Mouse (Mus musculus): ENCODE measurements around the gene Arhgap24.
A peak's percentile ranks its signal among the peaks of the same experiment; 100 is the strongest.

Arhgap24 gene

GRCm38 (mm10) chr5:102749020-102749419 is 267.8 kb downstream of the Arhgap24 start:
- peak; percentile 44 to 58 for DNase-seq

- no peak for DNase-seq
Observed at GRCm38 (mm10) chr5:102750674-102751073, 269.5 kb downstream of the Arhgap24 start.

GRCm38 (mm10) chr5:102751661-102752307 is 270.6 kb downstream of the Arhgap24 start:
- peak; percentile 43 to 56 for DNase-seq

GRCm38 (mm10) chr5:102752308-102752663 is 271.1 kb downstream of the Arhgap24 start:
- DNase-seq, result no peak

- DNase-seq, result no peak
Observed at GRCm38 (mm10) chr5:102757040-102757439, 275.8 kb downstream of the Arhgap24 start.

- peak; percentile 69 to 83 for DNase-seq
Observed at GRCm38 (mm10) chr5:102765694-102766093, 284.5 kb downstream of the Arhgap24 start.

GRCm38 (mm10) chr5:102766311-102767057 is 285.3 kb downstream of the Arhgap24 start:
- DNase-seq, result peak; percentile 80 to 88

- peak; percentile 54 to 81 for DNase-seq
Observed at GRCm38 (mm10) chr5:102767058-102767444, 285.9 kb downstream of the Arhgap24 start.

- no peak for DNase-seq
Observed at GRCm38 (mm10) chr5:102767822-102768221, 286.6 kb downstream of the Arhgap24 start.

GRCm38 (mm10) chr5:102768385-102769080 is 287.3 kb downstream of the Arhgap24 start:
- DNase-seq, result peak; percentile 70 to 73

- DNase-seq, result peak in 1 of 2 experiments; percentile 30
Observed at GRCm38 (mm10) chr5:102770611-102771010, 289.4 kb downstream of the Arhgap24 start.

GRCm38 (mm10) chr5:102774500-102774899 is 293.3 kb downstream of the Arhgap24 start:
- DNase-seq, result peak; percentile 65 to 70

- peak; percentile 20 to 46 for DNase-seq
Observed at GRCm38 (mm10) chr5:102777255-102777654, 296.1 kb downstream of the Arhgap24 start.

GRCm38 (mm10) chr5:102777852-102778251 is 296.7 kb downstream of the Arhgap24 start:
- no peak for DNase-seq

GRCm38 (mm10) chr5:102778253-102778652 is 297.1 kb downstream of the Arhgap24 start:
- DNase-seq, result peak; percentile 48 to 50

- DNase-seq, result peak in 1 of 2 experiments; percentile 16
Observed at GRCm38 (mm10) chr5:102783585-102783984, 302.4 kb downstream of the Arhgap24 start.

- DNase-seq, result peak; percentile 45 to 46
Observed at GRCm38 (mm10) chr5:102786123-102786522, 304.9 kb downstream of the Arhgap24 start.

GRCm38 (mm10) chr5:102788437-102788836 is 307.2 kb downstream of the Arhgap24 start:
- DNase-seq, result no peak

- peak in 1 of 2 experiments; percentile 46 for DNase-seq
Observed at GRCm38 (mm10) chr5:102791273-102791672, 310.1 kb downstream of the Arhgap24 start.

- no peak for DNase-seq
Observed at GRCm38 (mm10) chr5:102793536-102793935, 312.3 kb downstream of the Arhgap24 start.

- DNase-seq, result no peak
Observed at GRCm38 (mm10) chr5:102801469-102801868, 320.3 kb downstream of the Arhgap24 start.

GRCm38 (mm10) chr5:102802833-102803232 is 321.6 kb downstream of the Arhgap24 start:
- DNase-seq, result no peak

- DNase-seq, result peak; percentile 51 to 65
Observed at GRCm38 (mm10) chr5:102803675-102804074, 322.5 kb downstream of the Arhgap24 start.

All from kidney, postnatal 36 days (tissue).